Mouse (Mus musculus): Measurements from ENCODE around the gene Haus5. TPM values are rescaled to one million over a fixed set of nuclear protein-coding genes. Genes with fewer than 3 reads are reported as not detected.
A peak's percentile ranks its signal among the peaks of the same experiment; 100 is the strongest.

Gene Haus5
- polyA plus RNA-seq, 1 experiment from 2014 or later = 30.1 TPM

GRCm38 (mm10) chr7:30625530-30626384 is 39.0 kb downstream of the Haus5 start, which contains the start of gene Cox6b1:
Gene Cox6b1 (minus strand): TSS chr7:30626151.
- WGBS = 1% methylated on average over 44 of the region's 44 CpGs
- peak; percentile 78; the same call in 1 of the 2 replicates for ATAC-seq (ENCODE audit: extremely low read depth, insufficient number of reproducible peaks, low FRiP score, low TSS enrichment)
- Histone ChIP-seq H3K27me3 (replicated peaks) (peaks cover 22% of the 10 kb centered on the region), H3K4me2 (peak within 1 kb of the TSS; percentile 93), H3K27ac (replicated peaks) (peak within 1 kb of the TSS; percentile 76), H3K36me3 (peaks cover 39% of the 10 kb centered on the region), H3K4me3 (peak within 1 kb of the TSS; percentile 93), H3K4me1 (peaks cover 22% of the 10 kb centered on the region), H3K9ac (peak within 1 kb of the TSS; percentile 96), H3K9me3 (no peaks in the 10 kb centered on the region)

- Histone ChIP-seq H3K9ac (no peak overlapping the region), H3K4me1 (peaks cover 10% of the 10 kb centered on the region), H3K27me3 (replicated peaks) (no peaks in the 10 kb centered on the region), H3K27ac (replicated peaks) (no peak overlapping the region), H3K4me2 (no peak overlapping the region), H3K9me3 (no peaks in the 10 kb centered on the region), H3K4me3 (no peak overlapping the region), H3K36me3 (peaks cover 90% of the 10 kb centered on the region)
- ATAC-seq (ENCODE audit: extremely low read depth, insufficient number of reproducible peaks, low FRiP score, low TSS enrichment) = no peak
- WGBS = 87% methylated on average over 3 of the region's 3 CpGs
Observed at GRCm38 (mm10) chr7:30619202-30619601, 45.6 kb downstream of the Haus5 start.

- Histone ChIP-seq H3K4me3 (no peak overlapping the region), H3K27ac (replicated peaks) (no peak overlapping the region), H3K4me1 (peaks cover 10% of the 10 kb centered on the region), H3K4me2 (no peak overlapping the region), H3K9me3 (no peaks in the 10 kb centered on the region), H3K36me3 (peaks cover 85% of the 10 kb centered on the region), H3K27me3 (replicated peaks) (no peaks in the 10 kb centered on the region), H3K9ac (no peak overlapping the region)
- WGBS = 94% methylated on average over 9 of the region's 9 CpGs
- ATAC-seq (ENCODE audit: extremely low read depth, insufficient number of reproducible peaks, low FRiP score, low TSS enrichment) = no peak
Observed at GRCm38 (mm10) chr7:30618658-30619057, 46.1 kb downstream of the Haus5 start.

GRCm38 (mm10) chr7:30615049-30615760 is 49.6 kb downstream of the Haus5 start:
- Histone ChIP-seq H3K27me3 (replicated peaks) (no peaks in the 10 kb centered on the region), H3K9ac (no peak overlapping the region), H3K9me3 (no peaks in the 10 kb centered on the region), H3K36me3 (peaks cover 52% of the 10 kb centered on the region), H3K4me3 (no peak overlapping the region), H3K4me2 (no peak overlapping the region), H3K4me1 (peaks cover 4% of the 10 kb centered on the region), H3K27ac (replicated peaks) (no peak overlapping the region)
- WGBS = 49% methylated on average over 5 of the region's 5 CpGs
- 0 out of 2 replicates have a peak, but pooled peaks have one; percentile 34 for ATAC-seq (ENCODE audit: extremely low read depth, insufficient number of reproducible peaks, low FRiP score, low TSS enrichment)

GRCm38 (mm10) chr7:30614454-30614853 is 50.3 kb downstream of the Haus5 start:
- H3K9me3 ChIP-seq = no peaks in the 10 kb centered on the region
- peaks cover 45% of the 10 kb centered on the region for H3K36me3 ChIP-seq
- H3K4me1 ChIP-seq = peaks cover 10% of the 10 kb centered on the region
- 68% methylated on average over 2 of the region's 2 CpGs for WGBS
- no peak for ATAC-seq (ENCODE audit: extremely low read depth, insufficient number of reproducible peaks, low FRiP score, low TSS enrichment)
- H3K27me3 ChIP-seq (replicated peaks) = no peaks in the 10 kb centered on the region
- H3K27ac ChIP-seq (replicated peaks) = no peak overlapping the region
- no peak overlapping the region for H3K4me2 ChIP-seq
- no peak overlapping the region for H3K9ac ChIP-seq
- no peak overlapping the region for H3K4me3 ChIP-seq

- Histone ChIP-seq H3K4me2 (no peak overlapping the region), H3K27me3 (replicated peaks) (no peaks in the 10 kb centered on the region), H3K4me1 (peaks cover 10% of the 10 kb centered on the region), H3K9ac (no peak overlapping the region), H3K36me3 (peaks cover 37% of the 10 kb centered on the region), H3K4me3 (no peak overlapping the region), H3K27ac (replicated peaks) (no peak overlapping the region), H3K9me3 (no peaks in the 10 kb centered on the region)
- 21% methylated on average over 14 of the region's 14 CpGs for WGBS
- no peak for ATAC-seq (ENCODE audit: extremely low read depth, insufficient number of reproducible peaks, low FRiP score, low TSS enrichment)
Observed at GRCm38 (mm10) chr7:30613529-30614112, 51.2 kb downstream of the Haus5 start.

- Histone ChIP-seq H3K27ac (replicated peaks) (no peak within 1 kb of the TSS), H3K4me1 (peaks cover 14% of the 10 kb centered on the region), H3K9ac (no peak within 1 kb of the TSS), H3K27me3 (replicated peaks) (0 out of 2 replicates have a peak, but pooled peaks cover 3% of the 10 kb centered on the region), H3K4me3 (no peak within 1 kb of the TSS), H3K4me2 (no peak within 1 kb of the TSS), H3K36me3 (peaks cover 29% of the 10 kb centered on the region), H3K9me3 (no peaks in the 10 kb centered on the region)
- WGBS = 77% methylated on average over 8 of the region's 8 CpGs
- ATAC-seq (ENCODE audit: extremely low read depth, insufficient number of reproducible peaks, low FRiP score, low TSS enrichment) = no peak
Observed at GRCm38 (mm10) chr7:30612654-30613402, 52.0 kb downstream of the Haus5 start, which contains the start of gene Upk1a. Gene Upk1a (minus strand): TSS chr7:30612847.

GRCm38 (mm10) chr7:30610043-30610442 is 54.8 kb downstream of the Haus5 start:
- peaks cover 1% of the 10 kb centered on the region; the same call in 1 of the 2 replicates for H3K36me3 ChIP-seq
- no peak overlapping the region for H3K4me2 ChIP-seq
- 0 out of 2 replicates have a peak, but pooled peaks cover 3% of the 10 kb centered on the region for H3K27me3 ChIP-seq (replicated peaks)
- H3K9me3 ChIP-seq = no peaks in the 10 kb centered on the region
- peak overlapping the region; percentile 13; the same call in 1 of the 2 replicates for H3K27ac ChIP-seq (replicated peaks)
- peaks cover 14% of the 10 kb centered on the region for H3K4me1 ChIP-seq
- peak; percentile 45; the same call in 1 of the 2 replicates for ATAC-seq (ENCODE audit: extremely low read depth, insufficient number of reproducible peaks, low FRiP score, low TSS enrichment)
- H3K9ac ChIP-seq = no peak overlapping the region
- 27% methylated on average over 7 of the region's 7 CpGs for WGBS
- H3K4me3 ChIP-seq = no peak overlapping the region

GRCm38 (mm10) chr7:30608476-30608875 is 56.3 kb downstream of the Haus5 start:
- H3K4me1 ChIP-seq = peaks cover 14% of the 10 kb centered on the region
- H3K9me3 ChIP-seq = no peaks in the 10 kb centered on the region
- H3K4me2 ChIP-seq = no peak overlapping the region
- H3K36me3 ChIP-seq = no peaks in the 10 kb centered on the region
- H3K27ac ChIP-seq (replicated peaks) = no peak overlapping the region
- H3K9ac ChIP-seq = no peak overlapping the region
- no peak overlapping the region for H3K4me3 ChIP-seq
- H3K27me3 ChIP-seq (replicated peaks) = 0 out of 2 replicates have a peak, but pooled peaks cover 3% of the 10 kb centered on the region
- ATAC-seq (ENCODE audit: extremely low read depth, insufficient number of reproducible peaks, low FRiP score, low TSS enrichment) = no peak
- WGBS = 48% methylated on average over 16 of the region's 16 CpGs

GRCm38 (mm10) chr7:30607706-30608309 is 57.0 kb downstream of the Haus5 start:
- Histone ChIP-seq H3K27ac (replicated peaks) (no peak overlapping the region), H3K9ac (no peak overlapping the region), H3K4me3 (no peak overlapping the region), H3K27me3 (replicated peaks) (0 out of 2 replicates have a peak, but pooled peaks cover 3% of the 10 kb centered on the region), H3K4me1 (peaks cover 14% of the 10 kb centered on the region), H3K4me2 (no peak overlapping the region), H3K9me3 (no peaks in the 10 kb centered on the region), H3K36me3 (no peaks in the 10 kb centered on the region)
- no peak for ATAC-seq (ENCODE audit: extremely low read depth, insufficient number of reproducible peaks, low FRiP score, low TSS enrichment)
- WGBS = 21% methylated on average over 8 of the region's 8 CpGs
